In genomic region chr6:135364891-135365301, GRCm38 (mm10) we compare ENCODE assay signal across 9 mouse cellular contexts. TPM values are rescaled to one million over a fixed set of nuclear protein-coding genes. Genes with fewer than 3 reads are reported as not detected.
DNase-seq lines count a peak whose midpoint lies in the region; ATAC-seq and TF ChIP-seq lines count a peak whose summit lies in the region.
"Had no signal": no experiment of that assay in that cellular context is flagged by ENCODE, and none has a peak within 500 bp of the region (broad histone marks: within the 10 kb centered on the region; RNA-seq: fewer than 3 reads in every experiment).

No protein-coding gene starts in this region.

- peak; percentile 83 for DNase-seq in left cerebral cortex, postnatal 4 days
- no peak for DNase-seq in left cerebral cortex, adult 11 months (ENCODE audit: low spot score)
- peak; percentile 86 for DNase-seq in gastrocnemius, postnatal 14 days
- DNase-seq in induced T-regulatory cell, adult 2 months (ENCODE audit: low read depth), result peak; percentile 17
- no peak for DNase-seq in left cerebral cortex, adult 2 months (ENCODE audit: extremely low spot score in 1 of 2, low spot score in 2 of 2)
- DNase-seq in cerebellum, adult 9-10 months, result no peak
- no peak for DNase-seq in frontal cortex, postnatal 36 days (ENCODE audit: low spot score in 2 of 2)

- peak overlapping the region; percentile 53 for H3K4me2 ChIP-seq in lung, embryonic 15.5 days

- peaks cover 78% of the 10 kb centered on the region for H3K4me1 ChIP-seq in lung, embryonic 15.5 days

- peak; percentile 87 for ATAC-seq in lung, embryonic 15.5 days (ENCODE audit: borderline replicate concordance, extremely low read depth, low FRiP score, low TSS enrichment)

- TF ChIP-seq CTCF in left cerebral cortex, adult 2 months (IDR thresholded peaks at IDR 0.05), result no peak

- intact Hi-C loops in left cerebral cortex, postnatal 4 days (cut with DNase I), result no loop called here
- intact Hi-C loops in gastrocnemius, postnatal 14 days (cut with DNase I; ENCODE audit: low total_unique reads), result no loop called here
- intact Hi-C loops in left cerebral cortex, adult 2 months (cut with DNase I), result no loop called here

- H3K27me3 ChIP-seq in lung, embryonic 15.5 days, result no peaks in the 10 kb centered on the region
- H3K27me3 ChIP-seq: CH12.LX had no signal

- peak overlapping the region; percentile 45 for H3K4me3 ChIP-seq in lung, embryonic 15.5 days
- H3K4me3 ChIP-seq in left cerebral cortex, adult 2 months, result no peak overlapping the region

- no peaks in the 10 kb centered on the region for H3K9me3 ChIP-seq in lung, embryonic 15.5 days

- no peak overlapping the region for H3K9ac ChIP-seq in lung, embryonic 15.5 days

- H3K36me3 ChIP-seq in lung, embryonic 15.5 days, result no peaks in the 10 kb centered on the region

- H3K27ac ChIP-seq in lung, embryonic 15.5 days, result peak overlapping the region; percentile 92
- no peak overlapping the region for H3K27ac ChIP-seq in left cerebral cortex, adult 2 months

- WGBS in lung, embryonic 15.5 days, result 36% methylated on average over 6 of the region's 6 CpGs

RNA-seq across cellular contexts. Expression of gene Emp1, which starts 2.6 kb away (rescaled TPM):
- total RNA-seq in left cerebral cortex, postnatal 4 days (2021), result 1 to 10 TPM; 6.0 to 7.1 TPM
- 100 to 1,000 TPM in 1 of 2 experiments, 10 to 100 TPM in 1; 83.9 to 105 TPM for total RNA-seq in gastrocnemius, postnatal 14 days (2021)
- 90.4 and 94.2 TPM in 2 replicates for polyA plus RNA-seq in lung, embryonic 15.5 days (2015; fragmentation: Nextera tagmentation; extraction: Ambion mirVana)
- total RNA-seq in left cerebral cortex, adult 2 months (2021), result 1 to 10 TPM; 2.6 TPM

RNA-seq across cellular contexts. Expression of gene Pbp2, which starts 54.7 kb away (rescaled TPM):
- total RNA-seq in left cerebral cortex, postnatal 4 days (2021), result not detected
- not detected for total RNA-seq in gastrocnemius, postnatal 14 days (2021)
- polyA plus RNA-seq in lung, embryonic 15.5 days (2015; fragmentation: Nextera tagmentation; extraction: Ambion mirVana), result 0.22 and 0.36 TPM in 2 replicates
- under 1 TPM; 0.28 to 0.54 TPM for total RNA-seq in left cerebral cortex, adult 2 months (2021)
- total RNA-seq: CH12.LX had no signal

Comparison
In these comparisons a context has a peak if more than half of its experiments do, and no peak if none do; other contexts are left out.
1. DNase-seq: peak in left cerebral cortex, postnatal 4 days (single experiment), gastrocnemius, postnatal 14 days (single experiment) and induced T-regulatory cell, adult 2 months (single experiment); none in left cerebral cortex, adult 11 months (single experiment), left cerebral cortex, adult 2 months (0 of 2), cerebellum, adult 9-10 months (single experiment) and frontal cortex, postnatal 36 days (0 of 2).
2. RNA of gene Emp1, which starts 2.6 kb away (total RNA-seq): 83.9 to 105 TPM in gastrocnemius, postnatal 14 days; 6.0 to 7.1 TPM in left cerebral cortex, postnatal 4 days and 2.6 TPM in left cerebral cortex, adult 2 months; every median in the first group is over 10 times any median in the second.